Mouse (Mus musculus): ENCODE results near the gene Serpinb1b.

The Serpinb1b gene

GRCm38 (mm10) chr13:33095575-33095974, 17.2 kb downstream of the Serpinb1b start:
- no peak for DNase-seq

GRCm38 (mm10) chr13:33105626-33106025, 27.3 kb downstream of the Serpinb1b start:
- DNase-seq: no peak

- DNase-seq: no peak
Measured at GRCm38 (mm10) chr13:33113054-33113453, 34.7 kb downstream of the Serpinb1b start.

- DNase-seq: no peak
Measured at GRCm38 (mm10) chr13:33137717-33138116, 59.3 kb downstream of the Serpinb1b start.

GRCm38 (mm10) chr13:33141435-33141834, 63.1 kb downstream of the Serpinb1b start:
- DNase-seq: no peak
